Mouse (Mus musculus): ENCODE measurements around the gene Gpr135. TPM values are rescaled to one million over a fixed set of nuclear protein-coding genes. Genes with fewer than 3 reads are reported as not detected.
"Not testable (repeated sequence)": the region's sequence is repeated elsewhere in the genome, so short reads cannot be mapped to it uniquely, and the experiment has no call there.

Gene Gpr135
- polyA plus RNA-seq, 1 experiment from 2014 or later, result 0.53 TPM

DNA sequence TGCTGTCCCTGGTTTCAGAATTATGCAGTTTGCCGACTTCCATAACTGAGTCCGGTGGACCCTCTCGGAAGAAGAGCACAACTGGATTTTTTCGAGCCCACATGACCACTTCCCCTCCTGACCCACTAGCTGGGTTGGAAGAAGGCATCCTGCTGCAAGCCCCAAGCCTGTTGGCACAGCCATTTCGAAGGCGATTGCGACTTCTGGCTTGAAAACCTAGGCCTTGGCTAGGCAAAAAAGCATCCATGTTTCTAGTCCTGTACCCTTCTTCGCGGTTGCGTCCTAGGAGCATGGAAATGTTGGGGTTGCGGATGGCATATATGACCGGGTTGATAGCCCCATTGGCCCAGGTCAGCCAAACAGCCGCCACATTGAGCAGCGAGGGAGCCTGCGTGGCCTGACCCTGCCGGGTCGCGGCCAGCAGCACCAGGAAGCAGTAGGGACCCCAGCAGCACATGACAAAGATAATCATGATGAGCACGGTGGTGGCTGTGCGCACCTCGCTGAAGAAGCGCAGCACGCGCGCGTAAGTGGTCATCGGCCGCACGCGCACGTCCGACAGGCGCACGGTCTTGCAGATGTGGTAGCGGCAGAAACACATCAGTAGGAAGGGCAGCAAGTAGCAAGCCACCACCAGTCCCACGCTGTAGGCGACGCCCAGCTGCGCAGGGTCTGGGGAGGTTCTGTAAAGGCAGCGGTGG is 1.1 kb downstream of the Gpr135 start:
- ATAC-seq (replicated peaks; ENCODE audit: extremely low read depth, insufficient read depth, low FRiP score), result no peak; the same call in 1 of the 2 replicates
- 8% methylated on average over 40 of the region's 40 CpGs for WGBS
- H3K9ac ChIP-seq (ENCODE audit: low read length), result peak overlapping the region; percentile 58
- peaks cover 4% of the 10 kb centered on the region for H3K4me1 ChIP-seq (ENCODE audit: control insufficient read depth, insufficient read depth, low read length)
- peaks cover 4% of the 10 kb centered on the region; the same call in 1 of the 2 replicates for H3K9me3 ChIP-seq (replicated peaks; ENCODE audit: control insufficient read depth, low read length)
- peak overlapping the region; percentile 70 for H3K4me2 ChIP-seq (ENCODE audit: low read depth, low read length)
- H3K27me3 ChIP-seq (ENCODE audit: control insufficient read depth, insufficient read depth, low read length), result peaks cover 17% of the 10 kb centered on the region
- peaks cover 6% of the 10 kb centered on the region; the same call in 1 of the 2 replicates for H3K36me3 ChIP-seq (ENCODE audit: control insufficient read depth, insufficient read depth)
- H3K27ac ChIP-seq (ENCODE audit: low read length), result no peak overlapping the region
- peak overlapping the region; percentile 72 for H3K4me3 ChIP-seq (ENCODE audit: low read length)

DNA sequence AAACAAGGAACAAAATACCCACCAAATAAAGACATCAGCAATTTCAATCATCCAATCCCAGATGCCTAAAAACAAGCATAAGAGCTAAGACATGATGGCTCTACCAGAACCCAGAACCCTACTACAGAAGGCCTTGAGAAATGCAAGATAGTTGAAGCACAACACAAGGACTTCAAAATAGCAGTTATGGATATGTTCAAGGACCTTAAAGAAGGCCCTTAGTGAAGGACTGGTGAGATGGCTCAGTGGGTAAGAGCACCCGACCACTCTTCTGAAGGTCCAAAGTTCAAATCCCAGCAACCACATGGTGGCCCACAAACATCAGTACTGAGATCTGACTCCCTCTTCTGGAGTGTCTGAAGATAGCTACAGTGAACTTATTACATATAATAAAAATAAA is 13.1 kb downstream of the Gpr135 start:
- WGBS, result 77% methylated on average over 1 of the region's 1 CpGs
- no peaks in the 10 kb centered on the region for H3K4me1 ChIP-seq (ENCODE audit: control insufficient read depth, insufficient read depth, low read length)
- no peaks in the 10 kb centered on the region for H3K27me3 ChIP-seq (ENCODE audit: control insufficient read depth, insufficient read depth, low read length)
- H3K27ac ChIP-seq (ENCODE audit: low read length), result no peak overlapping the region
- H3K36me3 ChIP-seq (ENCODE audit: control insufficient read depth, insufficient read depth), result no peaks in the 10 kb centered on the region
- no peak overlapping the region for H3K4me3 ChIP-seq (ENCODE audit: low read length)
- no peaks in the 10 kb centered on the region for H3K9me3 ChIP-seq (replicated peaks; ENCODE audit: control insufficient read depth, low read length)
- no peak overlapping the region for H3K9ac ChIP-seq (ENCODE audit: low read length)
- H3K4me2 ChIP-seq (ENCODE audit: low read depth, low read length), result no peak overlapping the region
- ATAC-seq (replicated peaks; ENCODE audit: extremely low read depth, insufficient read depth, low FRiP score), result no peak

GRCm38 (mm10) chr12:72053851-72054250 is 17.1 kb downstream of the Gpr135 start:
- Histone ChIP-seq H3K27ac (ENCODE audit: low read length) (no peak overlapping the region), H3K4me1 (ENCODE audit: control insufficient read depth, insufficient read depth, low read length) (no peaks in the 10 kb centered on the region), H3K27me3 (ENCODE audit: control insufficient read depth, insufficient read depth, low read length) (no peaks in the 10 kb centered on the region), H3K4me2 (ENCODE audit: low read depth, low read length) (no peak overlapping the region), H3K9ac (ENCODE audit: low read length) (no peak overlapping the region), H3K4me3 (ENCODE audit: low read length) (no peak overlapping the region), H3K9me3 (replicated peaks; ENCODE audit: control insufficient read depth, low read length) (peaks cover 5% of the 10 kb centered on the region; the same call in 1 of the 2 replicates), H3K36me3 (ENCODE audit: control insufficient read depth, insufficient read depth) (no peaks in the 10 kb centered on the region)
- 47% methylated on average over 6 of the region's 6 CpGs for WGBS
- ATAC-seq (replicated peaks; ENCODE audit: extremely low read depth, insufficient read depth, low FRiP score), result no peak

DNA sequence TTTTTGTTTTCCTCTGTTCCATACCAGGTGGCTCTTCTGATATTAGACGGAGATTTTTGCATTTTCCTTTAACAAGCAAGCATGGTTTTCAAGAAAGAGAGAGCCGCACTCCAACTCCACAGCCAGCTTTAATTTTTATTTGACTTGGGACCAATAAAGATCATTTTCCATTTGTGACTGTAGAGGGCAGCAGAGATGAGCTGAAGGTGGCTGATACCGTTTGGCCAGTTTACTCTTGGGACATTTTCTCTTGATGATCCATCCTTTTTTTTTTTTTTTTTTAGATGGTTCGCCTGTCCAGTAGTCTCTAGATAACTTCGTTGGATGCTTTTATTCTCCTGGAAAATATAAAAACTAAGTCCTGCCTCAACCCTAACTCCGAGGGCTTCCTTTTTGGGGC is 17.6 kb downstream of the Gpr135 start:
- ATAC-seq (replicated peaks; ENCODE audit: extremely low read depth, insufficient read depth, low FRiP score), result no peak
- Histone ChIP-seq H3K4me2 (ENCODE audit: low read depth, low read length) (no peak overlapping the region), H3K9ac (ENCODE audit: low read length) (no peak overlapping the region), H3K27ac (ENCODE audit: low read length) (no peak overlapping the region), H3K4me3 (ENCODE audit: low read length) (no peak overlapping the region), H3K36me3 (ENCODE audit: control insufficient read depth, insufficient read depth) (no peaks in the 10 kb centered on the region), H3K4me1 (ENCODE audit: control insufficient read depth, insufficient read depth, low read length) (no peaks in the 10 kb centered on the region), H3K27me3 (ENCODE audit: control insufficient read depth, insufficient read depth, low read length) (no peaks in the 10 kb centered on the region), H3K9me3 (replicated peaks; ENCODE audit: control insufficient read depth, low read length) (peaks cover 5% of the 10 kb centered on the region; the same call in 1 of the 2 replicates)
- 39% methylated on average over 6 of the region's 6 CpGs for WGBS

GRCm38 (mm10) chr12:72052571-72052970 is 18.4 kb downstream of the Gpr135 start:
- Histone ChIP-seq H3K9ac (ENCODE audit: low read length) (no peak overlapping the region), H3K4me2 (ENCODE audit: low read depth, low read length) (no peak overlapping the region), H3K9me3 (replicated peaks; ENCODE audit: control insufficient read depth, low read length) (peaks cover 5% of the 10 kb centered on the region; the same call in 1 of the 2 replicates), H3K4me1 (ENCODE audit: control insufficient read depth, insufficient read depth, low read length) (no peaks in the 10 kb centered on the region), H3K36me3 (ENCODE audit: control insufficient read depth, insufficient read depth) (no peaks in the 10 kb centered on the region), H3K4me3 (ENCODE audit: low read length) (no peak overlapping the region), H3K27ac (ENCODE audit: low read length) (no peak overlapping the region), H3K27me3 (ENCODE audit: control insufficient read depth, insufficient read depth, low read length) (no peaks in the 10 kb centered on the region)
- ATAC-seq (replicated peaks; ENCODE audit: extremely low read depth, insufficient read depth, low FRiP score), result no peak
- 81% methylated on average over 6 of the region's 6 CpGs for WGBS

DNA sequence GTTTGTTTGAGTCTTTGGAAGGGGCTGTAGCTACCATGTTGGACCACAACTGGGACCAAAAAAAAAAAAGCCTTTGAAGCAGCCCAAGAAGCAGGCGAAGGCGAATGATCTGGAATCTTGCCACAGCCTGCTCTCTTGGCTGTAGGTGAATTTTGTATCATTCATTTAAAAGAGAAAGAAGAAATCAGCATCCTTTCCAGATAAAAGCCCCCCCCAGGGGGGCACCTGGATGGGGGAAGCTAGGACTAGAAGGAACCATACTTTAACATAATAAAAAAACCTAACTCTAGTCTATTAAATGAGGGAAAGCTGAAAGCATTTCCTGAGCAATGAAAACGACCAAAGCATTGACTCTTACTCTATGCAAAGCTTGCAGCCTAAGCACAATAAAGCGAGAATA is 20.1 kb downstream of the Gpr135 start:
- no peaks in the 10 kb centered on the region for H3K36me3 ChIP-seq (ENCODE audit: control insufficient read depth, insufficient read depth)
- ATAC-seq (replicated peaks; ENCODE audit: extremely low read depth, insufficient read depth, low FRiP score), result no peak
- no peak overlapping the region for H3K9ac ChIP-seq (ENCODE audit: low read length)
- peaks cover 3% of the 10 kb centered on the region for H3K4me1 ChIP-seq (ENCODE audit: control insufficient read depth, insufficient read depth, low read length)
- 83% methylated on average over 4 of the region's 4 CpGs for WGBS
- H3K27ac ChIP-seq (ENCODE audit: low read length), result no peak overlapping the region
- peaks cover 5% of the 10 kb centered on the region; the same call in 1 of the 2 replicates for H3K9me3 ChIP-seq (replicated peaks; ENCODE audit: control insufficient read depth, low read length)
- H3K27me3 ChIP-seq (ENCODE audit: control insufficient read depth, insufficient read depth, low read length), result no peaks in the 10 kb centered on the region
- no peak overlapping the region for H3K4me3 ChIP-seq (ENCODE audit: low read length)
- H3K4me2 ChIP-seq (ENCODE audit: low read depth, low read length), result no peak overlapping the region

DNA sequence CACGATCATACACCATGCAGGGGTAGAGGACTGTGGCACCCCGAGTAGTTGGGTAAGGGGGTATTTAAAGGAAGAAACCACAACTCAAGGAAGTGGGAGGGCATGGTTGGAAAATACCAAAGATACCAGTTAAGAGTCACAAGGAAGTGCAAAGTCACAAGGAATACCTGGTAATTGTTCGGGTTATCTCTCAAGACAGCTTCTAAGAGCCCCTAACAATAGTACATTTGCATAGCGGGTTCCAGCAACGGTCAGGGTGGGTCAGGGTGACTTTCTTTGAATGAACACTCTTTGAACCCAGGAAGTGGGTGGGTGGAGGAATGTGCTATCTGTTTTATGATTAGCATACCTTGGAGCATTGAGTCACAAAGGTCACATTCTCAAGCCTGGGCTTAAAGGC is 20.8 kb downstream of the Gpr135 start:
- H3K27me3 ChIP-seq (ENCODE audit: control insufficient read depth, insufficient read depth, low read length); H3K4me1 ChIP-seq (ENCODE audit: control insufficient read depth, insufficient read depth, low read length); H3K9ac ChIP-seq (ENCODE audit: low read length); H3K36me3 ChIP-seq (ENCODE audit: control insufficient read depth, insufficient read depth); H3K27ac ChIP-seq (ENCODE audit: low read length); H3K9me3 ChIP-seq (replicated peaks; ENCODE audit: control insufficient read depth, low read length); H3K4me3 ChIP-seq (ENCODE audit: low read length); H3K4me2 ChIP-seq (ENCODE audit: low read depth, low read length); ATAC-seq (replicated peaks; ENCODE audit: extremely low read depth, insufficient read depth, low FRiP score): not testable (repeated sequence)
- WGBS, result 91% methylated on average over 5 of the region's 5 CpGs

DNA sequence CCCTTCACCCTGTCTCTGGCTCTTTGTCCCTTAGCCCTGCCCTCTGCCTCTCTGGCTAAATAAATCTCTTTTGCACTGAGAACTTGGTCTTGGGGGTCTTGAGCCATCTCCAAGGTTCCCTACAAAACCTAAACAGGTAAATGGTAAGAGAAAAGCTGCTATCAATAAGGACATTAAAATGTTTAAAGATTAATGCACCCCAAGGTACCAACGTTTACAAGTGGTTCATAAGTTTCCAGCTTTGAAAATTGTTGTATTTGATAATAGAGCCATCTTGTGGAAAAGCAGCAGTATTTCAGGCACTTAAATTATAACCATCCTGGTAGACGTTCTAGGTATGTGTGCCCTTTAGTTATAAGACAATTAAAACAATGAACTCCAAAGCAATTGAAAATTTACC is 23.4 kb downstream of the Gpr135 start:
- Histone ChIP-seq H3K9me3 (replicated peaks; ENCODE audit: control insufficient read depth, low read length) (peaks cover 5% of the 10 kb centered on the region; the same call in 1 of the 2 replicates), H3K4me2 (ENCODE audit: low read depth, low read length) (no peak overlapping the region), H3K9ac (ENCODE audit: low read length) (no peak overlapping the region), H3K4me3 (ENCODE audit: low read length) (no peak overlapping the region), H3K27me3 (ENCODE audit: control insufficient read depth, insufficient read depth, low read length) (no peaks in the 10 kb centered on the region), H3K4me1 (ENCODE audit: control insufficient read depth, insufficient read depth, low read length) (peaks cover 3% of the 10 kb centered on the region), H3K36me3 (ENCODE audit: control insufficient read depth, insufficient read depth) (no peaks in the 10 kb centered on the region), H3K27ac (ENCODE audit: low read length) (no peak overlapping the region)
- 1% methylated on average over 2 of the region's 2 CpGs for WGBS
- ATAC-seq (replicated peaks; ENCODE audit: extremely low read depth, insufficient read depth, low FRiP score), result no peak

DNA sequence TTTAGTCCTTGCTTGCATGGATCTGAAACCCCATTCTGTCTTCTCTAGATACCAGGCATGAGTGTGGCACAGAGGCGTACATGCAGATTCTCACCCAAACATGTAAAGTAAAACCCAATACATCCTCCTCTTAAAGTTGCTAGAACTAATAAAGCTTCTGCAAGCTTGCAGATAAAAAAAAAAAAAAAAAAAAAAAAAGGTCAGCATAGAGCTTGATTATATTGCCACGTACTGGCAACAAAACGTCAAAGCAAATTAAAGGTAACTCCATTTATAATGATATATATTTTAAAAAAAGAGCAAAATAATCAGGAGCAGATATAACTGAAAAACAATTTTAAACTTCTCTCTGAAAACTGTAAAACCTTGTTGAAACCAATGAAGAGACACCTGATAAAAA is 29.7 kb downstream of the Gpr135 start:
- Histone ChIP-seq H3K36me3 (ENCODE audit: control insufficient read depth, insufficient read depth) (no peaks in the 10 kb centered on the region; the same call in 1 of the 2 replicates), H3K27ac (ENCODE audit: low read length) (no peak overlapping the region), H3K9me3 (replicated peaks; ENCODE audit: control insufficient read depth, low read length) (peaks cover 4% of the 10 kb centered on the region), H3K4me1 (ENCODE audit: control insufficient read depth, insufficient read depth, low read length) (peaks cover 21% of the 10 kb centered on the region), H3K9ac (ENCODE audit: low read length) (no peak overlapping the region), H3K4me2 (ENCODE audit: low read depth, low read length) (no peak overlapping the region), H3K4me3 (ENCODE audit: low read length) (no peak overlapping the region), H3K27me3 (ENCODE audit: control insufficient read depth, insufficient read depth, low read length) (no peaks in the 10 kb centered on the region)
- ATAC-seq (replicated peaks; ENCODE audit: extremely low read depth, insufficient read depth, low FRiP score), result no peak
- WGBS, result 97% methylated on average over 3 of the region's 3 CpGs

All from heart, embryonic 16.5 days (tissue).